Mouse (Mus musculus) left cerebral cortex, postnatal 10 days (tissue): ENCODE measurements at regions not wholly inside any gene's neighbourhood (a gene's known extent, or its start where the extent isn't known, plus 50 kb on each side); places are given as distances from the start of the nearest gene placed in this dataset.

Source experiments
- DNase-seq, 2 experiments: peaks; one replicate each; pipeline ENCODE4 v3.0.0; 2021 to 2022; ENCODE audit warnings: low spot score in 2 of 2, mixed read lengths in 1 of 2; ENCODE audit errors: extremely low spot score in 1 of 2
- intact Hi-C: fragments of 180-260 bp; cut with DNase I; formaldehyde crosslinking; loops from one replicate; pipeline ENCODE4 v1.15.1; 2025

DNA sequence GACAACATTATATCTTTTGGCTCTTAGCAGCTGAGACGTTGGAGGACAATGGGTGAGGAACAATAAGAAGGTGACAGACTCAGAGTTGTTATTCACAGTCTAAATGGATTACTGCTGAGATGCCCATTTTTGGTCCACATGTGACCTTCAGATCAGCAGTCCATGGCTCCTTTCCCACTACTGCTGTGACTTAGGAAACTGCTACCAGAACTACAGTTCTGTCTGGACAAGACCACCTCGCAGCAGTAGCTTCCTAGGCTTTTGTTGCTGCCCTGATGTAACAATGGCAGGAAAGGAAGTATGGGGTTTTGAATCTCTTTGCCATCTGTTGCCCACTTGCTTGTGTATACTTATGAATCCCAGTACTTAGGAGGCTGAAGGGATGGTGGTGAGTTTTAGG is 135.6 kb upstream of the Pls3 start:
- peak in 1 of 2 experiments; percentile 21 for DNase-seq
- intact Hi-C loops = no loop called here

GRCm38 (mm10) chrX:75978562-75978961 is 103.6 kb upstream of the Pls3 start:
- peak in 1 of 2 experiments; percentile 3 for DNase-seq
- intact Hi-C loops = no loop called here

- DNase-seq = no peak
- intact Hi-C loops = no loop called here
Measured at GRCm38 (mm10) chrX:75974671-75975070, 99.7 kb upstream of the Pls3 start.

DNA sequence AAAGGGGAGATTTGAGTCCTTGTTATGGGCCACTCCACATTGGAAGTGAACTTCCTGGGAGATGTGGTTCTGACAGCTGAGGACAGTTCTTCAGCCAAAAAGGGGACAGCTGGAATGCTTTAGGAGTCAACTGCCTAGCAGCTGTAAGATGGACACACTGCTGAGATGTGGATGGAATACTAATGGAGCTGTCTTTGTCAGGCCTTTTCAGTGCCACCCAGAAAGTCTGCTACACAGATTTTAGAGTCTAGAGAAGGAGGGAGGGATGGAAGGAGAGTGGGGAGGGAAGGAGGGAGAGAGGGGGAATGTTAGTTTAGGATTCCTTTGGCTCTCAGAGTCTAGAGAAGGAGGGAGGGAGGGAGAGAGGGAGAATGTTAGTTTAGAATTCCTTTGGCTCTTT is 74.7 kb upstream of the Pls3 start:
- DNase-seq = no peak
- intact Hi-C loops = no loop called here

GRCm38 (mm10) chrX:75928903-75929302 is 53.9 kb upstream of the Pls3 start:
- intact Hi-C loops = no loop called here
- no peak for DNase-seq
